Mouse (Mus musculus) midbrain, postnatal 0 days (tissue): ENCODE measurements around the gene Rgs3. TPM values are rescaled to one million over a fixed set of nuclear protein-coding genes. Genes with fewer than 3 reads are reported as not detected.

Source experiments
- ATAC-seq: fragments of 200-750 bp; cut with Nextera tagmentation; 2 replicates; pipeline ENCODE4 v1.8.0; 2017; ENCODE audit warnings: moderate number of reproducible peaks, mild to moderate bottlenecking, moderate TSS enrichment, moderate library complexity; ENCODE audit not compliant: low FRiP score
- DNase-seq: peaks from one replicate; pipeline ENCODE4 v3.0.0-alpha.2; 2015; ENCODE audit warnings: low spot score
- H3K27ac ChIP-seq: fragments of 300-500 bp; sonication (generic); 2 replicates; pipeline ENCODE4 v1.5.1; 2014; ENCODE audit warnings: low read depth, mild to moderate bottlenecking, low read length, mixed read lengths
- H3K27me3 ChIP-seq: fragments of 300-500 bp; sonication (generic); 2 replicates; pipeline ENCODE4 v1.6.1; 2014; ENCODE audit warnings: low read length, control low read depth, mixed read lengths; ENCODE audit not compliant: insufficient read depth
- H3K36me3 ChIP-seq: fragments of 300-500 bp; sonication (generic); 2 replicates; pipeline ENCODE4 v1.6.1; 2014; ENCODE audit warnings: low read length, control low read depth, mixed read lengths; ENCODE audit not compliant: insufficient read depth
- H3K4me1 ChIP-seq: fragments of 300-500 bp; sonication (generic); 2 replicates; pipeline ENCODE4 v1.6.1; 2014; ENCODE audit warnings: mild to moderate bottlenecking, control low read depth, antibody characterized with exemption, low read length, mixed read lengths; ENCODE audit not compliant: insufficient read depth
- H3K4me2 ChIP-seq: fragments of 300-500 bp; sonication (generic); 2 replicates; pipeline ENCODE4 v1.6.1; 2014; ENCODE audit warnings: low read depth, mild to moderate bottlenecking, low read length, mixed read lengths; ENCODE audit not compliant: poor library complexity, severe bottlenecking
- H3K4me3 ChIP-seq: fragments of 300-500 bp; sonication (generic); 2 replicates; pipeline ENCODE4 v1.5.1; 2014; ENCODE audit warnings: low read depth, mild to moderate bottlenecking, low read length, moderate library complexity
- H3K9ac ChIP-seq: fragments of 300-500 bp; sonication (generic); replicated peaks from 2 replicates; pipeline ENCODE4 v1.6.1; 2014; ENCODE audit warnings: mild to moderate bottlenecking, low read length, moderate library complexity, mixed read lengths; ENCODE audit not compliant: poor library complexity, severe bottlenecking
- H3K9me3 ChIP-seq: fragments of 300-500 bp; sonication (generic); 2 replicates; pipeline ENCODE4 v1.6.1; 2016; ENCODE audit warnings: low read length, control low read depth
- CTCF ChIP-seq: IDR thresholded peaks from 2 replicates; pipeline ENCODE4 v1.5.1; 2016; ENCODE audit warnings: antibody characterized with exemption, mild to moderate bottlenecking
- WGBS: fragments of 180-500 bp; shearing (Covaris S2); extraction: QIAGEN DNeasy Blood & Tissue Kit; methylation state at CpG from one replicate; pipeline ENCODE4 v1.1.7; 2014; 5-methylcytosine and 5-hydroxymethylcytosine counted together
- polyA plus RNA-seq: library from polyadenylated mRNA; unstranded; fragments of >200 nt; fragmentation: Nextera tagmentation; extraction: Ambion mirVana; gene quantifications from 2 replicates; pipeline ENCODE4 v1.2.1, GENCODE M21; 2015
- total RNA-seq: library from RNA; depleted of rRNA; stranded (reverse); fragments of >200 nt; gene quantifications from 2 replicates; pipeline ENCODE4 v1.2.3, GENCODE M21; 2014

The Rgs3 gene
- total and polyA plus RNA-seq, 2 experiments from 2014 or later: 55.6 to 89.4 TPM

DNA sequence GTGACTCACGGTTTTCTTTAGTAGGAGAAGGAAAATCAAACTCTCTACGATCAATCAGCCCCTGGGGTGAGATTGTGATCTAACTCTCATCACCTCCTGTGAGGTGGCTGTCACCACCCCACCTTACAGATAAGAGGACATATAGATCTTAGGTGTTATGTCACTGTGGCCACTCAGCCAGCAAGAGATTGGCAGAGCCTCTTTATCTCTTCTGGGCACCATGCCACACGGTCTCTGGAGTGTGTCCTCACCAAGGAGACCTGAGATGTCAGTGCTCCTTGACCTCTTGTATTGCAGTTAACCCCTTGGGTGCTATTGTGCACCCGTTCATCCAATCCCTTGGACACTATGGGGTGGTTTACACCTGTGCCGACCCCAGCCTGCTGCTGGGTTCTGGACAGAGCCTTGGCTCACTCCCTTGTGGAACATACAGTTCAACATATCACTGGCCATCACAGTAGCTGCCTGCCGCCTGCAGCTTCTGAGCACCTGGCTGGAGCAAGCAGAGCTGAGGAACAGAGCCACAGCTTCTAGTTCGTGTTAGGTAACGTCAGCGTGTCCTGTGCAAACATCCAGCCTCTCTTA, 58.3 kb downstream of the Rgs3 start:
- no peak overlapping the region for H3K4me2 ChIP-seq
- 79% methylated on average over 9 of the region's 9 CpGs for WGBS
- H3K9me3 ChIP-seq: no peaks in the 10 kb centered on the region
- no peaks in the 10 kb centered on the region for H3K27me3 ChIP-seq
- H3K9ac ChIP-seq: no peak overlapping the region
- H3K4me1 ChIP-seq: peaks cover 9% of the 10 kb centered on the region
- DNase-seq (no peak), ATAC-seq (no peak)
- no peak overlapping the region for H3K27ac ChIP-seq
- no peaks in the 10 kb centered on the region for H3K36me3 ChIP-seq
- TF ChIP-seq CTCF: no peak
- H3K4me3 ChIP-seq: no peak overlapping the region

DNA sequence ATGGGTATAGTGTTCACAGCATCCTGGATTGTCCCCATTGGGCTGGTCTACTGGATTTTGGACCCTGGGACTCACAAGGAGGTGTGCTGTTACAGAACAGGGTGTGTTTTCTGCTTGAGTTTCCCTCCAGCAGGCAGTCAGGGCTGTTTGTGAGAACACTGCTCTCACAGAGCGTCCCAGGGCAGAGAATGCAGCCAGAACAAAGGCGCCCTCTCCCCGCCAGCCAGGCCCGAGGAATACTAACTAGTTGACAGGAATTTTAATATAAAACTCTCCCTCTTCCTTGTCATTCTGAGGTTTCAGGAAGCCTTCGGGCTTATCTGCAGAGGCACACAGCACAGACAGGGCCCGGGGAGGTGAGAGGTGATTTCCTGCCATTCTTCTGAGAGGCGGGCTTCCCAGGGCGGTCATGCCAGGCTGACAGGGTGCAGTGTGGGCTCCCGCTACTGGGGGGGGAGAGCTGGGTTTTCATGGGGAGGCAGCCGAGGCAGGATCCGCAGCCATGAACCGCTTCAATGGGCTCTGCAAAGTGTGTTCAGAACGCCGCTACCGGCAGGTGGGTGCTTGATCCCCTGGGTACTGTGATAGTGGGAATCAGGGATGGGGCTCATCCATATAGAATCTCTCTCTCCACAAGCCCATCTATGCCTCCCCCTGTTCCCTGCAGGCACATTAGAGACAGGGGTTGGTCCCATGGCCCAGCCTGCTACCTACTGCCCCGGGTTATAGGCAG, 59.8 kb downstream of the Rgs3 start:
- no peak overlapping the region for H3K4me3 ChIP-seq
- peak overlapping the region; percentile 28 for H3K4me2 ChIP-seq
- no peak for DNase-seq
- 0 out of 2 replicates have a peak, but pooled peaks have one; percentile 48 for ATAC-seq
- WGBS: 10% methylated on average over 16 of the region's 16 CpGs
- H3K4me1 ChIP-seq: no peaks in the 10 kb centered on the region; the same call in 1 of the 2 replicates
- no peaks in the 10 kb centered on the region for H3K36me3 ChIP-seq
- H3K9ac ChIP-seq: no peak overlapping the region
- H3K9me3 ChIP-seq: no peaks in the 10 kb centered on the region
- peak; percentile 5; the same call in 1 of the 2 replicates for TF ChIP-seq CTCF
- H3K27me3 ChIP-seq: no peaks in the 10 kb centered on the region
- peak overlapping the region; percentile 43; the same call in 1 of the 2 replicates for H3K27ac ChIP-seq

DNA sequence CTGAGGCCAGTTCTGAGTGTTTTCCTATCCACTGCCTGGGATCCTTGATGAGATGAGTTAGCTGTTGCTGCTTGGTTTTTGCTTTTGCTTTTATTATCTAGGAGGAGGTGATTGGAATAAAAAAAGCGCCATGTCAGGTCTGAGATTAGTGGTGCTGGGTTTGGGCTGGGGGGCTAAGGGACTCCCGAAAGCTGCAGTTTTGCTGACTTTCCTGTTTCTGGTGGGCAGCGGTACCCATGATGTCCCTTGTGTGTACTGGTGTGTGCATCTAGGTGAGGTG, 60.3 kb downstream of the Rgs3 start:
- H3K36me3 ChIP-seq: no peaks in the 10 kb centered on the region
- no peaks in the 10 kb centered on the region for H3K9me3 ChIP-seq
- TF ChIP-seq CTCF: no peak
- H3K27ac ChIP-seq: peak overlapping the region; percentile 43; the same call in 1 of the 2 replicates
- ATAC-seq: no peak
- H3K9ac ChIP-seq: no peak overlapping the region
- no peaks in the 10 kb centered on the region; the same call in 1 of the 2 replicates for H3K4me1 ChIP-seq
- H3K27me3 ChIP-seq: no peaks in the 10 kb centered on the region
- no peak overlapping the region for H3K4me3 ChIP-seq
- DNase-seq: no peak
- 88% methylated on average over 3 of the region's 3 CpGs for WGBS
- 0 out of 2 replicates have a peak overlapping the region, but pooled peaks have one; percentile 28 for H3K4me2 ChIP-seq

DNA sequence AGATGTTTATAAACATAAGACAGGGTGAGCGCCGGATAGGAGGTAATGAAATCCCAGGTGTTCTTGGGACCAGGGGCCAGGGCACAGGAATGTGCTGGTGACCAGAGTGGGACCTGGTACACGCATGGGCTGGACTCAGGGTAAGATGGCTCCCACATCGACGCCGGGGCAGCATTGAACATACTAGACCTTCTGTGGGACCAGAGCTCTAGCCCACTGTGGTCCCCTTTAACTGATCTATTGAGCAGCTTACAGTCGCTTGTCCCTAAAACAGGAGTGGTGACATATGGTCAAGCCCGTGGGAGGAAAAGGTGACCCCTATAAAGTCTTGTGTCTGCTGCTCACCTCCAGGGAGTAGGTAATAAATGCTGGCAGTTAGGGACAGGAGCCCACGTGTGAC, 61.5 kb downstream of the Rgs3 start:
- 88% methylated on average over 9 of the region's 9 CpGs for WGBS
- ATAC-seq (no peak), DNase-seq (no peak)
- H3K36me3 ChIP-seq: no peaks in the 10 kb centered on the region
- no peak overlapping the region for H3K9ac ChIP-seq
- no peaks in the 10 kb centered on the region; the same call in 1 of the 2 replicates for H3K4me1 ChIP-seq
- no peak for TF ChIP-seq CTCF
- no peak overlapping the region for H3K4me2 ChIP-seq
- H3K4me3 ChIP-seq: no peak overlapping the region
- no peaks in the 10 kb centered on the region for H3K9me3 ChIP-seq
- no peaks in the 10 kb centered on the region for H3K27me3 ChIP-seq
- H3K27ac ChIP-seq: no peak overlapping the region

DNA sequence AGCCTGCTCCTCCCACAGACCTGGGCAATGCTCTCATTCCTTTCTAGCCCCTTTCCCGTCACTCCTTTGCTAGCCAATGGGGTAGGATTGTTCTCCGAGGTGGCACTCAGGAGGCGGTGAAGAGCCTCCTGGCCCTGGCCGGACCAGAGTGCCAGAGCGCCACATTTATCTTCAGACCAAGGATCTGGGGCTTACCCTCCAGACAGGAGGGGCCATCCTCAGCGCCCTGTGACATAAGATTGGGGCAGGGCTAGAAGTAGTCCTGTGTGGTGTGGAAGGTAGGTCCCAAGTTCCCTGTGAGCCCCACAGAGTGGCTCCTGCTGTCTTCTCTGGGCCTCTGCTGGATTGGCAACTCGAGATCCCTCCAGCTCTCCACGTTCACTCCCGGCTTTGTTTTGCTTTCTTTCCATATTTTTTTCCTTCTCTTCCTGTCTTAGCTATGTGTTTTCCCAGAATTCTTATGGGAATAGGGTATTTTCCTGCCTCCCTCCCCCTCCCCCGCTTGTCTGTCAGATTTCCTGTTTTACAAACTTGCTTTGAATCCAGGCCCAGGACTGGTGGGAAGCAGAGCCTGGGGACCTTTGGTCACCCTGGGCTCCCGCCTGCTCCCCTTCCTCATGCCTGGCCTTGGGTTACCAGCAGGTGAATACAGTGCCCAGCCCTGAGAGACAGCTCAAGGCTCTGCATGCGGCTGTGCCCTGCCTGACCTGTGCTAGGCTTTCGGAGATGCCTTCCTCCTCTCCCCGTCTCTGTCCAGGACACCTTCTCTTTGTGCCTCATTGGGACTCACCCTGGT, 62.4 kb downstream of the Rgs3 start:
- Histone ChIP-seq H3K4me3 (no peak overlapping the region), H3K27ac (no peak overlapping the region), H3K27me3 (no peaks in the 10 kb centered on the region), H3K9ac (no peak overlapping the region), H3K9me3 (no peaks in the 10 kb centered on the region), H3K4me2 (no peak overlapping the region), H3K4me1 (peaks cover 4% of the 10 kb centered on the region; the same call in 1 of the 2 replicates), H3K36me3 (no peaks in the 10 kb centered on the region)
- 82% methylated on average over 14 of the region's 14 CpGs for WGBS
- TF ChIP-seq CTCF: no peak
- DNase-seq: no peak
- ATAC-seq: no peak
